Mouse (Mus musculus) olfactory bulb, adult 2 months (tissue): ENCODE results near the gene Prkn.

Experiments used
- CTCF ChIP-seq: fragments of 200-500 bp; IDR thresholded peaks from 2 replicates; pipeline ENCODE4 v1.5.1; 2012; ENCODE audit warnings: low read depth, mild to moderate bottlenecking, low read length, moderate library complexity; ENCODE audit not compliant: insufficient read depth
- POLR2A ChIP-seq: fragments of 200-500 bp; IDR thresholded peaks from 2 replicates; pipeline ENCODE4 v1.6.1; 2012; ENCODE audit warnings: mild to moderate bottlenecking, low read depth, low read length, moderate library complexity; ENCODE audit not compliant: insufficient read depth

DNA sequence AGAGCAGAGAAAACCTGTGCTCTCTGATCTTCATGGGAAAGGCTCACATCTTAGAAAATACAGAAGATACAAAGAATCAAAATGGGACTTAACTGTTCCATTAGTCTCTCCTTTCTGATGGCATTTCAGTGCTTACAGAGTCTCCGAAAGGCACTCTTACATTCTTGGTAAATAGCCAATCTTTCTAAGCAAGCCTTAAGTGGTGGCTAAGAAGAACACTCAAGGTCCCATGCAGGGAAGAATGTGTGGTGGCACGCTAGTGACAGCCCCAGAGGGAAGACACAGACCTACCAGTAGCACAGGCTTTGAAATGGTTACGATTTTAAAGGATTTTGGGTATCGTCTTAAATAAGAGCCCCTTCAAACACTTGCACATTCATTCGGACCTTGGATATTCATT, 816.2 kb downstream of the Prkn start:
- no peak for TF ChIP-seq CTCF
- no peak for TF ChIP-seq POLR2A
